Mouse (Mus musculus) liver, embryonic 16.5 days (tissue): ENCODE data around the gene Vmn1r90. TPM values are rescaled to one million over a fixed set of nuclear protein-coding genes. Genes with fewer than 3 reads are reported as not detected.
"Not testable (repeated sequence)": the region's sequence is repeated elsewhere in the genome, so short reads cannot be mapped to it uniquely, and the experiment has no call there.

Experiments
- ATAC-seq: fragments of 200-750 bp; cut with Nextera tagmentation; 2 replicates; pipeline ENCODE4 v1.8.0; 2017; ENCODE audit warnings: low read depth, mild to moderate bottlenecking, moderate number of reproducible peaks, moderate library complexity
- H3K27ac ChIP-seq: fragments of 300-500 bp; sonication (generic); 2 replicates; pipeline ENCODE4 v1.5.1; 2014; ENCODE audit warnings: mild to moderate bottlenecking, low read length
- H3K27me3 ChIP-seq: fragments of 300-500 bp; sonication (generic); 2 replicates; pipeline ENCODE4 v1.6.1; 2014; ENCODE audit warnings: low read depth, low read length, mixed read lengths; ENCODE audit not compliant: control insufficient read depth, insufficient read depth
- H3K36me3 ChIP-seq: fragments of 300-500 bp; sonication (generic); 2 replicates; pipeline ENCODE4 v1.6.1; 2014; ENCODE audit warnings: mild to moderate bottlenecking; ENCODE audit not compliant: control insufficient read depth, insufficient read depth
- H3K4me1 ChIP-seq: fragments of 300-500 bp; sonication (generic); 2 replicates; pipeline ENCODE4 v1.6.1; 2014; ENCODE audit warnings: low read depth, low read length, mixed read lengths; ENCODE audit not compliant: control insufficient read depth
- H3K4me2 ChIP-seq: fragments of 300-500 bp; sonication (generic); 2 replicates; pipeline ENCODE4 v1.6.1; 2014; ENCODE audit warnings: low read depth, low read length, mixed read lengths
- H3K4me3 ChIP-seq: fragments of 300-500 bp; sonication (generic); 2 replicates; pipeline ENCODE4 v1.5.1; 2014; ENCODE audit warnings: low read depth, mild to moderate bottlenecking, low read length
- H3K9ac ChIP-seq: fragments of 300-500 bp; sonication (generic); 2 replicates; pipeline ENCODE4 v1.6.1; 2014; ENCODE audit warnings: low read depth, low read length
- H3K9me3 ChIP-seq: fragments of 300-500 bp; sonication (generic); replicated peaks from 2 replicates; pipeline ENCODE4 v1.6.1; 2016; ENCODE audit warnings: low read length; ENCODE audit not compliant: control insufficient read depth
- WGBS: fragments of 180-500 bp; shearing (Covaris S2); extraction: QIAGEN DNeasy Blood & Tissue Kit; methylation state at CpG from one replicate; pipeline ENCODE4 v1.1.7; 2014; ENCODE audit not compliant: insufficient replicate concordance; 5-methylcytosine and 5-hydroxymethylcytosine counted together
- polyA plus RNA-seq: library from polyadenylated mRNA; unstranded; fragments of >200 nt; fragmentation: Nextera tagmentation; extraction: Ambion mirVana; gene quantifications from 2 replicates; pipeline ENCODE4 v1.2.1, GENCODE M21; 2015

Gene Vmn1r90
- polyA plus RNA-seq: 0.01 and 0.02 TPM in 2 replicates

GRCm38 (mm10) chr7:14563406-14563805 is at the start of gene Vmn1r90:
TSS of gene Vmn1r90 (minus strand) at chr7:14563506.
- no peak within 1 kb of the TSS for H3K4me3 ChIP-seq
- no peaks in the 10 kb centered on the region for H3K27me3 ChIP-seq
- no peaks in the 10 kb centered on the region for H3K36me3 ChIP-seq
- no peak for ATAC-seq
- no peak within 1 kb of the TSS for H3K9ac ChIP-seq
- no peaks in the 10 kb centered on the region for H3K9me3 ChIP-seq
- no peak within 1 kb of the TSS for H3K27ac ChIP-seq
- no peaks in the 10 kb centered on the region for H3K4me1 ChIP-seq
- 30% methylated on average over 1 of the region's 1 CpGs for WGBS
- H3K4me2 ChIP-seq: no peak within 1 kb of the TSS

GRCm38 (mm10) chr7:14593009-14593408 is 29.7 kb upstream of the Vmn1r90 start:
- not testable (repeated sequence) for H3K4me3 ChIP-seq, H3K9ac ChIP-seq, H3K4me2 ChIP-seq, H3K9me3 ChIP-seq, H3K36me3 ChIP-seq, ATAC-seq, H3K27ac ChIP-seq, H3K27me3 ChIP-seq, H3K4me1 ChIP-seq
- WGBS: 49% methylated on average over 8 of the region's 8 CpGs

GRCm38 (mm10) chr7:14552284-14552683 is 11.0 kb downstream of the Vmn1r90 start:
- H3K9me3 ChIP-seq: no peaks in the 10 kb centered on the region
- H3K36me3 ChIP-seq: no peaks in the 10 kb centered on the region
- H3K4me1 ChIP-seq: no peaks in the 10 kb centered on the region
- 66% methylated on average over 1 of the region's 1 CpGs for WGBS
- H3K27ac ChIP-seq: no peak overlapping the region
- no peaks in the 10 kb centered on the region for H3K27me3 ChIP-seq
- no peak overlapping the region for H3K9ac ChIP-seq
- H3K4me2 ChIP-seq: no peak overlapping the region
- no peak overlapping the region for H3K4me3 ChIP-seq
- ATAC-seq: no peak

GRCm38 (mm10) chr7:14525280-14525679 is 38.0 kb downstream of the Vmn1r90 start:
- WGBS: 36% methylated on average over 1 of the region's 1 CpGs
- no peaks in the 10 kb centered on the region for H3K9me3 ChIP-seq
- no peak overlapping the region for H3K27ac ChIP-seq
- no peaks in the 10 kb centered on the region for H3K27me3 ChIP-seq
- no peaks in the 10 kb centered on the region for H3K4me1 ChIP-seq
- peak; percentile 93 for ATAC-seq
- H3K4me2 ChIP-seq: no peak overlapping the region
- H3K36me3 ChIP-seq: no peaks in the 10 kb centered on the region
- no peak overlapping the region for H3K9ac ChIP-seq
- H3K4me3 ChIP-seq: no peak overlapping the region

- Histone ChIP-seq H3K9ac (no peak overlapping the region), H3K36me3 (no peaks in the 10 kb centered on the region), H3K27ac (no peak overlapping the region), H3K4me3 (no peak overlapping the region), H3K9me3 (no peaks in the 10 kb centered on the region), H3K27me3 (no peaks in the 10 kb centered on the region), H3K4me2 (no peak overlapping the region), H3K4me1 (no peaks in the 10 kb centered on the region)
- WGBS: 59% methylated on average over 1 of the region's 1 CpGs
- peak; percentile 33; the same call in 1 of the 2 replicates for ATAC-seq
Measured at GRCm38 (mm10) chr7:14522636-14523035, 40.7 kb downstream of the Vmn1r90 start.

GRCm38 (mm10) chr7:14518301-14518700 is 45.0 kb downstream of the Vmn1r90 start:
- no peaks in the 10 kb centered on the region for H3K9me3 ChIP-seq
- H3K4me3 ChIP-seq: no peak overlapping the region
- no peak overlapping the region for H3K27ac ChIP-seq
- WGBS: 58% methylated on average over 3 of the region's 3 CpGs
- no peak overlapping the region for H3K9ac ChIP-seq
- H3K4me1 ChIP-seq: no peaks in the 10 kb centered on the region
- ATAC-seq: no peak
- no peak overlapping the region for H3K4me2 ChIP-seq
- H3K36me3 ChIP-seq: no peaks in the 10 kb centered on the region
- no peaks in the 10 kb centered on the region for H3K27me3 ChIP-seq

Other genes with a start within 250 kb of the Vmn1r90 start
- gene Obox8, start 229.9 kb downstream of the Vmn1r90 start, polyA plus RNA-seq: not detected in 2 replicates
- gene Sult2a8, start 116.7 kb downstream of the Vmn1r90 start, polyA plus RNA-seq: 3.0 and 3.6 TPM in 2 replicates
- gene Sult2a7, start 69.3 kb downstream of the Vmn1r90 start, polyA plus RNA-seq: not detected in 2 replicates
- not detected in 2 replicates for gene Obox7, start 96.0 kb upstream of the Vmn1r90 start, polyA plus RNA-seq